Mouse (Mus musculus): ENCODE results near the gene Pde4d.

DNA sequence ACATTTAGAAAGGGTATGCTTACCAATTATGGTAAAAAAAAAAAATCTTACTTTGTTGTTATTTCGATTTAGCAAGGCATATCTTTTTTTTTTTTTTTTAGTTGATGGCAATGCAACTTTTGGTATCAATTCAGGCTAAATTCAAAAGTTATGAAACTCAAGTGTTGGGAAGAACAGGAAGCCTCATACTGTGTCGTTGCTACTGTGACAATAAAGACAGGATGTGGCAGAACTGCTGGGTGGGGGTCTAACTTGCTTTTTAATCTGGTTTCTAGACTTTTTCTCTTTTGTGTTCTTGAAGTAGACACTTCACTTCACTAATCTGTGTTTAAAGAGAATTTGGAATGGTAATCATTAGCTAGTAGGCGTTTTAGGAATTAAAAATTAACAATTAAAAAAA, 147.2 kb downstream of the Pde4d start:
- TF ChIP-seq MAX (IDR thresholded peaks at IDR 0.05): no peak
- TF ChIP-seq CTCF (IDR thresholded peaks at IDR 0.05; ENCODE audit: control insufficient read depth, insufficient read depth, insufficient read length): no peak
- no peak for TF ChIP-seq CEBPB (IDR thresholded peaks at IDR 0.05; ENCODE audit: low read depth)
- no peak for TF ChIP-seq FOSL1 (IDR thresholded peaks at IDR 0.05; ENCODE audit: insufficient read depth, low read length, poor library complexity, severe bottlenecking)
- no peak for TF ChIP-seq USF1 (IDR thresholded peaks at IDR 0.05; ENCODE audit: low read depth)
- TF ChIP-seq MYOG (IDR thresholded peaks at IDR 0.05; ENCODE audit: control insufficient read depth, extremely low read depth, insufficient read length): no peak
